Mouse (Mus musculus) MEL (cell line): Measurements from ENCODE around the gene Ap1g1. TPM values are rescaled to one million over a fixed set of nuclear protein-coding genes. Genes with fewer than 3 reads are reported as not detected.
A peak's percentile ranks its signal among the peaks of the same experiment; 100 is the strongest.
"Not testable (repeated sequence)": the region's sequence is repeated elsewhere in the genome, so short reads cannot be mapped to it uniquely, and the experiment has no call there.

ENCODE experiments used
- DNase-seq: peaks from one replicate; pipeline ENCODE4 v3.0.0; 2011; ENCODE audit warnings: low read depth, low spot score
- H3K27ac ChIP-seq: 2 replicates; pipeline ENCODE4 v1.5.1; 2012; ENCODE audit warnings: low read depth, mild to moderate bottlenecking, control low read depth, low read length, moderate library complexity; ENCODE audit not compliant: control insufficient read depth
- H3K27me3 ChIP-seq, 2 experiments: fragments of 150-350 bp in 1 of 2; sonication (generic) in 1 of 2; 2 replicates each; pipeline ENCODE4 v1.6.1; 2012; ENCODE audit warnings: low read length in 2 of 2, mild to moderate bottlenecking in 2 of 2, improper control_type of control experiment in 1 of 2, moderate library complexity in 1 of 2; ENCODE audit not compliant: insufficient read depth in 2 of 2, control insufficient read depth in 1 of 2
- H3K36me3 ChIP-seq, 2 experiments: 2 replicates each; pipeline ENCODE4 v1.6.1; 2012 to 2014; ENCODE audit warnings: low read length in 2 of 2, improper control_type of control experiment in 1 of 2, inconsistent platforms in 1 of 2, mild to moderate bottlenecking in 1 of 2; ENCODE audit not compliant: insufficient read depth in 2 of 2, control insufficient read depth in 1 of 2
- H3K4me1 ChIP-seq, 2 experiments: fragments of 150-350 bp in 1 of 2; sonication (generic) in 1 of 2; 2 replicates each; pipeline ENCODE4 v1.6.1; 2012; ENCODE audit warnings: low read length in 2 of 2, improper control_type of control experiment in 1 of 2, mild to moderate bottlenecking in 1 of 2; ENCODE audit not compliant: insufficient read depth in 2 of 2, control insufficient read depth in 1 of 2
- H3K4me3 ChIP-seq, 2 experiments: fragments of 150-350 bp in 1 of 2; sonication (generic) in 1 of 2; 2 replicates each; pipeline ENCODE4 v1.5.1; 2012; ENCODE audit warnings: low read depth in 2 of 2, low read length in 2 of 2, mild to moderate bottlenecking in 2 of 2, moderate library complexity in 2 of 2, control low read depth in 1 of 2, improper control_type of control experiment in 1 of 2; ENCODE audit not compliant: control insufficient read depth in 1 of 2, insufficient read depth in 1 of 2
- H3K79me2 ChIP-seq: 2 replicates; pipeline ENCODE4 v1.6.1; 2012; ENCODE audit warnings: mild to moderate bottlenecking, low read length, moderate library complexity; ENCODE audit not compliant: control insufficient read depth, poor library complexity, insufficient read depth
- H3K9ac ChIP-seq: 2 replicates; pipeline ENCODE4 v1.6.1; 2012; ENCODE audit warnings: low read depth, mild to moderate bottlenecking, control low read depth, low read length, moderate library complexity; ENCODE audit not compliant: control insufficient read depth, poor library complexity, severe bottlenecking
- H3K9me3 ChIP-seq: fragments of 150-350 bp; sonication (generic); replicated peaks from 2 replicates; pipeline ENCODE4 v1.6.1; 2012; ENCODE audit warnings: mild to moderate bottlenecking, low read length, improper control_type of control experiment, moderate library complexity; ENCODE audit not compliant: insufficient read depth
- CHD1 ChIP-seq: IDR thresholded peaks from 2 replicates; pipeline ENCODE4 v1.6.1; 2012; ENCODE audit warnings: low read depth, mild to moderate bottlenecking, inconsistent platforms, low read length, improper control_type of control experiment
- EP300 ChIP-seq, 2 experiments: IDR thresholded peaks; 2 replicates each; pipeline ENCODE4 v1.6.1; 2011; ENCODE audit warnings: improper control_type of control experiment in 2 of 2, low read length in 2 of 2, low read depth in 1 of 2, mild to moderate bottlenecking in 1 of 2
- ETS1 ChIP-seq: IDR thresholded peaks from 2 replicates; pipeline ENCODE4 v1.6.1; 2012; ENCODE audit warnings: low read depth, mild to moderate bottlenecking, inconsistent platforms, low read length, improper control_type of control experiment, moderate library complexity
- GATA1 ChIP-seq: IDR thresholded peaks from 2 replicates; pipeline ENCODE4 v1.6.1; 2011; ENCODE audit warnings: low read depth, low read length, improper control_type of control experiment
- MAX ChIP-seq: IDR thresholded peaks from 2 replicates; pipeline ENCODE4 v1.6.1; 2011; ENCODE audit warnings: low read length, improper control_type of control experiment
- RAD21 ChIP-seq: IDR thresholded peaks from 2 replicates; pipeline ENCODE4 v1.6.1; 2011; ENCODE audit warnings: mild to moderate bottlenecking, low read depth, low read length, improper control_type of control experiment
- RCOR1 ChIP-seq: IDR thresholded peaks from 2 replicates; pipeline ENCODE4 v1.6.1; 2012; ENCODE audit warnings: low read depth, mild to moderate bottlenecking, inconsistent platforms, low read length, improper control_type of control experiment
- TCF12 ChIP-seq: IDR thresholded peaks from 2 replicates; pipeline ENCODE4 v1.6.1; 2014; ENCODE audit warnings: low read depth, mild to moderate bottlenecking, inconsistent platforms, low read length, improper control_type of control experiment, moderate library complexity
- ZNF384 ChIP-seq: IDR thresholded peaks from 2 replicates; pipeline ENCODE4 v1.6.1; 2012; ENCODE audit warnings: low read depth, mild to moderate bottlenecking, inconsistent platforms, low read length, improper control_type of control experiment
- polyA plus RNA-seq, 2 experiments: library from polyadenylated mRNA; stranded (reverse) in 1 of 2; unstranded in 1 of 2; fragments of >175 nt in 1 of 2; fragments of >200 nt in 1 of 2; gene quantifications; 2 replicates each; pipeline versions ENCODE4 v1.2.1 to v1.2.4; 2012; ENCODE audit warnings: low replicate concordance in 2 of 2, low read depth in 1 of 2; ENCODE audit not compliant: insufficient read length in 2 of 2, insufficient read depth in 1 of 2, missing spikeins in 1 of 2
- total RNA-seq: library from RNA; depleted of rRNA; stranded (reverse); fragments of 300-350 nt; gene quantifications from 2 replicates; pipeline ENCODE4 v1.2.3, GENCODE M21; 2012

The Ap1g1 gene
- total and polyA plus RNA-seq, 3 experiments = 34.6 to 456 (median 46.6) TPM

DNA sequence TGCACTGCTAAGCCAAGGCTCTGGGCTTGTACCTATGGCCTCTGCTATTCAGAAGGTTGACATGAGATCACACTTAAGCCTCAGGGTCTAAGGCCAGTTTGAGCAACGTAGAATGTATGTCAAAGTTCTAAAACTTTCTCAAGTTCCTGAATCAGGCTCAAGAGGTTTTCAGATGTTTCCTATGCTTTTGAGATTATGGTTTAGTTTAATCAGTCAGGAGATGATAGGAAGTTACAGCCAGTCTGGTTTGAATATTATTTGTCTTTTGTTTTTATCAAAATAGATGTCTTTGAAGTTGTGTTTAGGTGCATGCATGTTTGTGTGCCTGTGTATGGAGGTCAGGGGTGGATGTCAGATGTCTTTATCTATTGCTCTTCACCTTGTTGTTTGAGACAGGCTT is 92.7 kb downstream of the Ap1g1 start:
- H3K36me3 ChIP-seq = peaks cover 0 to 20% of the 10 kb centered on the region in 2 experiments; a peak in 2 of 4 replicates
- TF ChIP-seq GATA1 = peak; percentile 24; the same call in 1 of the 2 replicates
- TF ChIP-seq ETS1 = peak; percentile 60
- no peak for TF ChIP-seq RAD21
- TF ChIP-seq CHD1 = no peak
- TF ChIP-seq EP300 (IDR thresholded peaks at IDR 0.05; ENCODE audit: low read depth in 1 of 2, low read length in 2 of 2) = peak; percentile 50 to 52; a peak in 3 of 4 replicates
- TF ChIP-seq RCOR1 = peak; percentile 53
- peak; percentile 44 for TF ChIP-seq TCF12
- TF ChIP-seq MAX = peak; percentile 39; the same call in 1 of the 2 replicates
- no peaks in the 10 kb centered on the region for H3K9me3 ChIP-seq
- H3K9ac ChIP-seq = no peak overlapping the region
- peak; percentile 39 for DNase-seq
- H3K27me3 ChIP-seq = no peaks in the 10 kb centered on the region
- H3K27ac ChIP-seq = peak overlapping the region; percentile 10; the same call in 1 of the 2 replicates
- peaks cover 12 to 14% of the 10 kb centered on the region in 2 experiments for H3K4me1 ChIP-seq
- no peak overlapping the region for H3K4me3 ChIP-seq
- H3K79me2 ChIP-seq = peaks cover 5% of the 10 kb centered on the region

DNA sequence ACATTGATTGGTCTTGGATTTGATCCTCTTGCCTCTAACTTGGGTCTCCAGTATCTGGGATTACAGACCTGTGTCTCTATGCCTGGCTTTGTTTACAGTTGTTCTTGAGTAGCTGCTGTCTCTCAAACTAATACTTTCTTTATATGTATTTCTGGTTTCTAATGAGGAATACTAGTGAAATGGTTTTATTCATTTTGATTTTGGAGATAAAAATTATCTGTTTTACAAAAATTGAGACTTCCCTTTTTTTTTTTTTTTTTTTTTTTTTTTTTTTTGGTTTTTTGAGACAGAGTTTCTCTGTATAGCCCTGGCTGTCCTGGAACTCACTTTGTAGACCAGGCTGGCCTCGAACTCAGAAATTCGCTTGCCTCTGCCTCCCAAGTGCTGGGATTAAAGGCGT is 95.4 kb downstream of the Ap1g1 start:
- not testable (repeated sequence) for H3K27me3 ChIP-seq, H3K9me3 ChIP-seq, H3K9ac ChIP-seq
- TF ChIP-seq ZNF384 = peak; percentile 90
- TF ChIP-seq GATA1 = peak; percentile 22; the same call in 1 of the 2 replicates
- TF ChIP-seq EP300 (IDR thresholded peaks at IDR 0.05; ENCODE audit: low read depth in 1 of 2, low read length in 2 of 2) = 0 out of 4 replicates have a peak, but pooled peaks of 1 of the 2 experiments have one; percentile 8
- TF ChIP-seq, all 39 proteins: peak for 3; not testable (repeated sequence) for 36
- not testable (repeated sequence) for H3K4me3 ChIP-seq, DNase-seq, H3K79me2 ChIP-seq, H3K27ac ChIP-seq
- H3K36me3 ChIP-seq = peaks cover 0 to 18% of the 10 kb centered on the region in 2 experiments; a peak in 2 of 4 replicates
- peaks cover 10 to 14% of the 10 kb centered on the region in 2 experiments for H3K4me1 ChIP-seq

GRCm38 (mm10) chr8:109880012-109880662 is 101.8 kb downstream of the Ap1g1 start:
- Histone ChIP-seq H3K36me3 (no peaks in the 10 kb centered on the region), H3K4me3 (no peak overlapping the region), H3K79me2 (no peaks in the 10 kb centered on the region), H3K27ac (no peak overlapping the region), H3K27me3 (no peaks in the 10 kb centered on the region), H3K9ac (no peak overlapping the region)
- no peak for DNase-seq
- no peak for TF ChIP-seq RAD21
- TF ChIP-seq, all 39 proteins: peak for 0
- H3K4me1 ChIP-seq = no peaks in the 10 kb centered on the region
- no peaks in the 10 kb centered on the region for H3K9me3 ChIP-seq
